Mouse (Mus musculus) brain, embryonic 18.5 days (tissue): ENCODE results near the gene Cd63.
A peak's percentile ranks its signal among the peaks of the same experiment; 100 is the strongest.

Experiments
- DNase-seq: peaks from one replicate; pipeline ENCODE4 v3.0.0-alpha.2; 2012; ENCODE audit warnings: low read depth, low spot score

Cd63 gene

GRCm38 (mm10) chr10:128904812-128905211 is 4.0 kb downstream of the Cd63 start:
- DNase-seq: no peak

- no peak for DNase-seq
Observed at GRCm38 (mm10) chr10:128908778-128909448, 8.1 kb downstream of the Cd63 start.

GRCm38 (mm10) chr10:128909567-128910028 is 8.8 kb downstream of the Cd63 start:
- DNase-seq: no peak

- DNase-seq: no peak
Observed at GRCm38 (mm10) chr10:128910066-128910841, 9.5 kb downstream of the Cd63 start.

- no peak for DNase-seq
Observed at GRCm38 (mm10) chr10:128911430-128911829, 10.6 kb downstream of the Cd63 start.

- DNase-seq: no peak
Observed at GRCm38 (mm10) chr10:128912268-128912667, 11.5 kb downstream of the Cd63 start.

GRCm38 (mm10) chr10:128912791-128913190 is 12.0 kb downstream of the Cd63 start:
- DNase-seq: no peak

- no peak for DNase-seq
Observed at GRCm38 (mm10) chr10:128913219-128913618, 12.4 kb downstream of the Cd63 start.

- DNase-seq: no peak
Observed at GRCm38 (mm10) chr10:128913696-128914095, 12.9 kb downstream of the Cd63 start.

- no peak for DNase-seq
Observed at GRCm38 (mm10) chr10:128915550-128915949, 14.8 kb downstream of the Cd63 start.

GRCm38 (mm10) chr10:128916665-128917064 is 15.9 kb downstream of the Cd63 start:
- DNase-seq: no peak

- no peak for DNase-seq
Observed at GRCm38 (mm10) chr10:128917400-128917799, 16.6 kb downstream of the Cd63 start.

- DNase-seq: no peak
Observed at GRCm38 (mm10) chr10:128918246-128918645, 17.5 kb downstream of the Cd63 start.

- no peak for DNase-seq
Observed at GRCm38 (mm10) chr10:128919203-128919631, 18.4 kb downstream of the Cd63 start.

GRCm38 (mm10) chr10:128919966-128920365 is 19.2 kb downstream of the Cd63 start:
- no peak for DNase-seq

- DNase-seq: no peak
Observed at GRCm38 (mm10) chr10:128920736-128921161, 20.0 kb downstream of the Cd63 start.

- DNase-seq: no peak
Observed at GRCm38 (mm10) chr10:128921251-128921650, 20.5 kb downstream of the Cd63 start.

- no peak for DNase-seq
Observed at GRCm38 (mm10) chr10:128921883-128922821, 21.4 kb downstream of the Cd63 start.

GRCm38 (mm10) chr10:128922822-128923012 is 21.9 kb downstream of the Cd63 start, which contains the start of gene Rdh5:
Rdh5 (minus strand) TSS chr10:128922888.
- no peak for DNase-seq

- DNase-seq: peak; percentile 86
Observed at GRCm38 (mm10) chr10:128923013-128923691, 22.4 kb downstream of the Cd63 start.

GRCm38 (mm10) chr10:128923935-128924334 is 23.1 kb downstream of the Cd63 start, which contains the start of gene Bloc1s1:
Bloc1s1 (minus strand) TSS chr10:128924035.
- DNase-seq: no peak
